Mouse (Mus musculus) cerebellum, adult 2 months (tissue): ENCODE results near the gene Rtp3. TPM values are rescaled to one million over a fixed set of nuclear protein-coding genes. Genes with fewer than 3 reads are reported as not detected.

Experiments
- DNase-seq, 2 experiments: peaks; one replicate each; pipeline ENCODE4 v3.0.0; 2021
- H3K27ac ChIP-seq: fragments of 200-500 bp; 2 replicates; pipeline ENCODE4 v1.5.1; 2012; ENCODE audit warnings: low read length, control low read depth, inconsistent platforms; ENCODE audit not compliant: insufficient read depth
- H3K27me3 ChIP-seq: fragments of 200-500 bp; 2 replicates; pipeline ENCODE4 v1.6.1; 2012; ENCODE audit warnings: inconsistent platforms, mild to moderate bottlenecking, low read length, moderate library complexity; ENCODE audit not compliant: control insufficient read depth, insufficient read depth
- H3K4me1 ChIP-seq: fragments of 200-500 bp; 2 replicates; pipeline ENCODE4 v1.6.1; 2011; ENCODE audit warnings: low read length; ENCODE audit not compliant: control insufficient read depth, insufficient read depth
- H3K4me3 ChIP-seq: fragments of 200-500 bp; replicated peaks from 2 replicates; pipeline ENCODE3; 2011; ENCODE audit warnings: mild to moderate bottlenecking, low read depth, low read length, control low read depth; ENCODE audit not compliant: insufficient read depth
- CTCF ChIP-seq: fragments of 200-500 bp; IDR thresholded peaks from 2 replicates; pipeline ENCODE4 v1.5.1; 2011; ENCODE audit warnings: low read depth, mild to moderate bottlenecking, control low read depth, low read length, moderate library complexity, borderline replicate concordance; ENCODE audit not compliant: insufficient read depth
- POLR2A ChIP-seq: fragments of 200-500 bp; IDR thresholded peaks from 2 replicates; pipeline ENCODE4 v1.6.1; 2011; ENCODE audit warnings: low read length, control low read depth, borderline replicate concordance; ENCODE audit not compliant: insufficient read depth
- WGBS: fragments of 180-500 bp; shearing (Covaris S2); methylation state at CpG from one replicate; pipeline ENCODE4 v1.1.7; 2018; 5-methylcytosine and 5-hydroxymethylcytosine counted together
- polyA plus RNA-seq: library from polyadenylated mRNA; depleted of rRNA; stranded (reverse); fragments of >200 nt; gene quantifications from 2 replicates; pipeline ENCODE4 v1.2.3, GENCODE M21; 2012

Gene Rtp3
- polyA plus RNA-seq, 1 experiment = 0.34 TPM

DNA sequence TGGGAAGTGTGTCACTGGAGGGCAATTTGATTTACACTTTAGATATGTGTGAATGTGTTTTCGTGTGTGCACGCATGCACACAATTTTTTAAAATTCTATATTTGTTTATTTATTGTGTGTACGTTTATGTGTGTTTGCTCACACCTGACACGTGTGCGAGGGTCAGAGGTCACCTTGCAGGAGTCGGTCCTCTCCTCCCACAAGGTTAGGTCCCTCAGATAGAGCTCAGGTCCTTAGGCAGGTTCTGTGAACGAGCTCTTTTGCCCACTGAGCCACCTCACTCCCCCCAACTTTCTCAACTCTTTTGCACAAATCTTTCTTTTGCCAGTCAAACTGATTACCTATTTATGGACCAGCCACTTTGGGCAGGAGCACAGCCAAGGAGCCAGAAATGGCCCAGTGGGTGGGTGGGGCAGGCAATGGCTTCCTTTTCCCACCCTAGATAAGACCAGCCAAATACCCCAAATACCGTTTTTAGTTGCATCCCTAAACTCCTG lies 41.5 kb downstream of the Rtp3 start:
- no peak for DNase-seq
- H3K27me3 ChIP-seq = no peaks in the 10 kb centered on the region; the same call in 1 of the 2 replicates
- TF ChIP-seq POLR2A (no peak), CTCF (no peak)
- H3K27ac ChIP-seq = no peak overlapping the region
- no peak overlapping the region for H3K4me3 ChIP-seq
- H3K4me1 ChIP-seq = no peaks in the 10 kb centered on the region
- 72% methylated on average over 8 of the region's 8 CpGs for WGBS

DNA sequence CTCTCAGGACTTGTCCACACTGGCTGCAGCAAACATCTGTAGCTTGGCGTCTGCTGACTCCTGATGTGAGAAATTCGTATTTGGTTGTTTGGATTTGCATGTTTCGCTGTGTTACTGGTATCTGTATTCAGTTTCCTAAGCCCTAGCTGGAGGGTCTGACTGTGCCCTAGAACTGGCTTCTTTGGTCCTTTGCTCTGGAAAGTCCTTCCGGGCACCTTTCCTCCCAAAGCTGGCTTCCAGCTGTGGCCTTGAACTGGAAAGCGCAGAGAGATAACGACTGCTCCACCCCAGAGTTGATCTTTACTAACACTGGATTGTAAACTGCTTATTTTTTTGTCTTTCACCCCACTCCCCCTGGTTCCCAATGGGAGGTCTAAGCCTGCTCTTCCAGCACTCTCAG lies 42.5 kb downstream of the Rtp3 start:
- DNase-seq = no peak
- WGBS = 85% methylated on average over 6 of the region's 6 CpGs
- no peak overlapping the region for H3K4me3 ChIP-seq
- TF ChIP-seq CTCF = no peak
- no peak for TF ChIP-seq POLR2A
- H3K27me3 ChIP-seq = no peaks in the 10 kb centered on the region; the same call in 1 of the 2 replicates
- H3K27ac ChIP-seq = no peak overlapping the region
- H3K4me1 ChIP-seq = no peaks in the 10 kb centered on the region

DNA sequence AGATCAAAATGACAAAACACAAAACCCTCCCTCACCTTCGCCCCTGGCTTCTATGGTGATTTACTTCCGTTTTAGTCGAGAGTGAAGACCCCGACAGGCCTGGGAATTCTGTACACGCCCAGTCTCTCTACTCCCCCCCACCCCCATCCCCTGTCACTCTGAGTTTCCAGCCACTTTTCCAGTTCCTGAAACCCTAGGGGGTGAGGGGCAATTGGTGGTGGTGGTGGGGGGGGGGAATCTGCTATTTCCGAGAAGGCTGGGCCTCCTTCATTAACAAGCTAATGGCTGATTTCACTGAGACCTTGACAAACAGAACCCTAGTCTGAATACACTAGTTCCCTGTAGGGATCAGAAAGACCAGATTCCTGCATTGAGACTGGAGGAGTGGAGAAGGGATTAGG lies 43.1 kb downstream of the Rtp3 start:
- WGBS = 44% methylated on average over 6 of the region's 6 CpGs

DNA sequence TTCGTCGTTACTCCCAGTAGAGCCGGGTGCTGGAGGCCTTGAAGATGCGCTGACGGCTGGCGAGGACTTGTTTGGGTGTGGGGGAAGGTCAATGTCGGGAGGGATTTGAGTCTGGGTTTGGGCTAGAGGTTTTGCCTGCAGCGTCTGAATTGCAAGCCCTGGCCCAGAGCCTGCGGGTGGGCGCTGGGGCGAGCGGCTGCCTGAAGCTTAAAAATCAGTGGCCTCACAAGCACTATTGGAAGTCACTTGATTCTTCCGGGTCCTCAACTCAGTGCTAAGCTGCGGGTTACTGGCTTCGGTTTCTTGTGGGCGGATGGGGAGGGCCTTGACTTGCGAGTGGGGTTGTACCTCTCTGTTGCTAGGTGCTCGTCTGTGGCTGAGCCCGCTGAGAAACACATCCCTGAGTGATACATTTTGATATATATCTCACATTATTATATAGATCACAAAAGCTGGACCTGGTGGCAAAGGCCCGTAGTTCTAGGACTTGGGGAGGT lies 43.8 kb downstream of the Rtp3 start:
- H3K4me3 ChIP-seq = no peak overlapping the region
- DNase-seq = no peak
- H3K27me3 ChIP-seq = no peaks in the 10 kb centered on the region; the same call in 1 of the 2 replicates
- TF ChIP-seq POLR2A = no peak
- WGBS = 37% methylated on average over 20 of the region's 20 CpGs
- no peak overlapping the region for H3K27ac ChIP-seq
- no peaks in the 10 kb centered on the region for H3K4me1 ChIP-seq

More for the DNA sequence above, 43.1 kb downstream of the Rtp3 start:
- no peak overlapping the region for H3K4me3 ChIP-seq
- H3K27me3 ChIP-seq = no peaks in the 10 kb centered on the region; the same call in 1 of the 2 replicates
- TF ChIP-seq CTCF = no peak
- no peak for TF ChIP-seq POLR2A
- no peak for DNase-seq
- no peak overlapping the region for H3K27ac ChIP-seq
- H3K4me1 ChIP-seq = no peaks in the 10 kb centered on the region

- 66% methylated on average over 11 of the region's 11 CpGs for WGBS
- no peak for TF ChIP-seq POLR2A
- TF ChIP-seq CTCF = no peak
- no peak for DNase-seq
- Histone ChIP-seq H3K27me3 (no peaks in the 10 kb centered on the region; the same call in 1 of the 2 replicates), H3K4me1 (no peaks in the 10 kb centered on the region), H3K27ac (no peak within 1 kb of the TSS), H3K4me3 (no peak within 1 kb of the TSS)
Measured at GRCm38 (mm10) chr9:110945926-110946325, 44.5 kb downstream of the Rtp3 start, which contains the start of gene Tdgf1. Tdgf1 (minus strand) TSS chr9:110946158.

GRCm38 (mm10) chr9:110945343-110945742 lies 45.0 kb downstream of the Rtp3 start:
- Histone ChIP-seq H3K27ac (no peak overlapping the region), H3K27me3 (no peaks in the 10 kb centered on the region; the same call in 1 of the 2 replicates), H3K4me1 (no peaks in the 10 kb centered on the region), H3K4me3 (no peak overlapping the region)
- TF ChIP-seq POLR2A (no peak), CTCF (no peak)
- 58% methylated on average over 18 of the region's 18 CpGs for WGBS
- no peak for DNase-seq

DNA sequence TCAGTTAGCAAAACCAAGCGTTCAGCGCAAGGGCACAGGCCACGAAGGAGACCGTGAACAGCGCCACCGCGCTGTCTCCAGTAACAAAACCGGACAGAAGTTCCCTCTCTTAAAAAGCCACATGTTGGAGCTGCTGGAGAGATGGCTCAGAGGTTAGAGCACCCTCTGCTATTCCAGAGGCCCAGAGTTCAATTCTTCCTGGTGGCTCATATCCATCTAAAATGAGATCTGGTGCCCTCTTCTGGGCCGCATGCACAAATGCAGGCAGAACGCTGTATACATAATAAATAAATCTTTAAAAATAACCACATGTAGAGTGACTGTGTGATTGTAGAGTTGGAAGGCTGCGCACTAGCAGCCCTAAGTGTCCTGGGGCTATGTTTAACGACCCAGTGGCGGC lies 46.1 kb downstream of the Rtp3 start:
- H3K4me3 ChIP-seq = no peak overlapping the region
- DNase-seq = no peak
- no peak overlapping the region for H3K27ac ChIP-seq
- 40% methylated on average over 13 of the region's 13 CpGs for WGBS
- H3K4me1 ChIP-seq = no peaks in the 10 kb centered on the region
- H3K27me3 ChIP-seq = no peaks in the 10 kb centered on the region; the same call in 1 of the 2 replicates
- no peak for TF ChIP-seq POLR2A
- TF ChIP-seq CTCF = peak; percentile 16; the same call in 1 of the 2 replicates
